Mouse (Mus musculus) testis, adult 2 months (tissue): ENCODE results near the gene Tubgcp3.

Source experiments
- CTCF ChIP-seq: fragments of 200-500 bp; IDR thresholded peaks from 2 replicates; pipeline ENCODE4 v1.5.1; 2012; ENCODE audit warnings: low read depth, mild to moderate bottlenecking, inconsistent platforms, low read length, moderate library complexity; ENCODE audit not compliant: control insufficient read depth, insufficient read depth, insufficient replicate concordance
- POLR2A ChIP-seq: fragments of 200-500 bp; IDR thresholded peaks from 2 replicates; pipeline ENCODE4 v1.6.1; 2012; ENCODE audit warnings: low read depth, mild to moderate bottlenecking, inconsistent platforms, low read length, moderate library complexity; ENCODE audit not compliant: control insufficient read depth

GRCm38 (mm10) chr8:12670965-12671364, 1.1 kb downstream of the Tubgcp3 start:
- TF ChIP-seq POLR2A (no peak), CTCF (no peak)
